Mouse (Mus musculus) lung, embryonic 14.5 days (tissue): ENCODE results near the gene Stom. TPM values are rescaled to one million over a fixed set of nuclear protein-coding genes. Genes with fewer than 3 reads are reported as not detected.

Experiments
- ATAC-seq: fragments of 200-750 bp; cut with Nextera tagmentation; 2 replicates; pipeline ENCODE4 v1.8.0; 2017; ENCODE audit warnings: mild to moderate bottlenecking, moderate TSS enrichment, moderate library complexity; ENCODE audit not compliant: insufficient read depth
- DNase-seq: peaks from one replicate; pipeline ENCODE4 v3.0.0-alpha.2; 2015
- H3K27ac ChIP-seq: fragments of 300-500 bp; sonication (generic); 2 replicates; pipeline ENCODE4 v1.5.1; 2014; ENCODE audit warnings: low read depth, mild to moderate bottlenecking, moderate library complexity
- H3K27me3 ChIP-seq: fragments of 300-500 bp; sonication (generic); 2 replicates; pipeline ENCODE4 v1.6.1; 2014; ENCODE audit warnings: low read length, control low read depth; ENCODE audit not compliant: insufficient read depth
- H3K36me3 ChIP-seq: fragments of 300-500 bp; sonication (generic); 2 replicates; pipeline ENCODE4 v1.6.1; 2014; ENCODE audit warnings: control low read depth; ENCODE audit not compliant: insufficient read depth
- H3K4me1 ChIP-seq: fragments of 300-500 bp; sonication (generic); 2 replicates; pipeline ENCODE4 v1.6.1; 2014; ENCODE audit warnings: antibody characterized with exemption, control low read depth; ENCODE audit not compliant: insufficient read depth
- H3K4me2 ChIP-seq: fragments of 300-500 bp; sonication (generic); 2 replicates; pipeline ENCODE4 v1.6.1; 2014; ENCODE audit warnings: mild to moderate bottlenecking
- H3K4me3 ChIP-seq: fragments of 300-500 bp; sonication (generic); 2 replicates; pipeline ENCODE4 v1.5.1; 2014; ENCODE audit warnings: low read depth, low read length
- H3K9ac ChIP-seq: fragments of 300-500 bp; sonication (generic); 2 replicates; pipeline ENCODE4 v1.6.1; 2014
- H3K9me3 ChIP-seq: fragments of 300-500 bp; sonication (generic); 2 replicates; pipeline ENCODE4 v1.6.1; 2016; ENCODE audit warnings: low read depth, low read length, control low read depth
- CTCF ChIP-seq: IDR thresholded peaks from 2 replicates; pipeline ENCODE4 v1.5.1; 2016; ENCODE audit warnings: antibody characterized with exemption, low read depth
- WGBS: fragments of 180-500 bp; shearing (Covaris S2); extraction: QIAGEN DNeasy Blood & Tissue Kit; methylation state at CpG from one replicate; pipeline ENCODE4 v1.1.7; 2014; 5-methylcytosine and 5-hydroxymethylcytosine counted together
- polyA plus RNA-seq: library from polyadenylated mRNA; unstranded; fragments of >200 nt; fragmentation: Nextera tagmentation; extraction: Ambion mirVana; gene quantifications from 2 replicates; pipeline ENCODE4 v1.2.1, GENCODE M21; 2014

Gene Stom
- polyA plus RNA-seq, result 30.6 and 33.3 TPM in 2 replicates

DNA sequence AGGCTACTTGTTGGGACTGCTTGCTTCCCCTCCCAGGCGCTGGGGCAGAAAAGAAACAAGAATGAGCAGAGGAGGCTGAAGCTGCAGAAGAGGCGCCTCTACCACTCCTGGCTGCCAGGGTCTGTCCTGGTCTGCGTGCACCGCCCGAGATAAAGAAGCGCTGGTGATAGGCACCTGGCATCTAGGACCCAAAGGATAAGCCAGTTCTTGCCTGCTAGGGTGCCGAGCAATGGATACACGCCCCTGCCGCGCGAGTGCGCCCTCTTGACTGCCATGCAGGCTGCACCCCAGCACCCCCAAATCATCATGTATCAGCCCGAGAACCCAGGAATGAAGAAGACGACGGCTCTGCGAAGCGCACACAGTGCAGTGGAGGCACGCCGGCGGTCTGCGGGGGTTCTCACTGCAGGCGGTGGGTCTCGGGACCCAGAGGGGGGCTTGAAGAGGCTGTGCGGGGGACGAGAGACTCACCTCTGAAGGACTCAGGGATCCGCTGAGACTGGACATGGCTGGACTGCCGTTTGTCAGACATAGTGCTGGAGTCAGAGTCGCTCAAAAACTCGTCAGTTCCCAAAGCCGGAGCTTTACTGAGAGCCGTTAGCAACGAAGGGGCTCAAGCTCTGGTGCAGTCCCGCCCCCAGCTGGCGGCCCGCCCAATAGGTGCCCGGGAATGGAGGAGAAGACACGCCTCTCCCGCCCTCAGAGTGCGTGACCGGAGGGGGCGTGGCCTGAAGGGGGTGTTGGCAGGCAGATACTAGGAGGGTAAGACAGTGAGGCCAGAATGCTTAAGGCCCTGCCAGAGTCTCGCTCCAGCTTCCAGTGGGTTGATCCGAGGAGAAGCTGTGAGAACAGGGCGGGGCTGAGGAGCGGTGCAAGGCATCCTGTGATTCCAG, at the start of gene Stom:
TSS of gene Stom (minus strand) at position 589 of the 893 bp plus-strand sequence.
- Histone ChIP-seq H3K9me3 (no peaks in the 10 kb centered on the region), H3K36me3 (no peaks in the 10 kb centered on the region), H3K27me3 (0 out of 2 replicates have a peak, but pooled peaks cover 3% of the 10 kb centered on the region), H3K27ac (peak within 1 kb of the TSS; percentile 88), H3K4me2 (peak within 1 kb of the TSS; percentile 98), H3K4me1 (no peaks in the 10 kb centered on the region), H3K4me3 (peak within 1 kb of the TSS; percentile 71), H3K9ac (peak within 1 kb of the TSS; percentile 82)
- ATAC-seq (peak; percentile 99), DNase-seq (peak; percentile 100)
- under 1% methylated on average over 45 of the region's 45 CpGs for WGBS
- 0 out of 2 replicates have a peak, but pooled peaks have one; percentile 1 for TF ChIP-seq CTCF

DNA sequence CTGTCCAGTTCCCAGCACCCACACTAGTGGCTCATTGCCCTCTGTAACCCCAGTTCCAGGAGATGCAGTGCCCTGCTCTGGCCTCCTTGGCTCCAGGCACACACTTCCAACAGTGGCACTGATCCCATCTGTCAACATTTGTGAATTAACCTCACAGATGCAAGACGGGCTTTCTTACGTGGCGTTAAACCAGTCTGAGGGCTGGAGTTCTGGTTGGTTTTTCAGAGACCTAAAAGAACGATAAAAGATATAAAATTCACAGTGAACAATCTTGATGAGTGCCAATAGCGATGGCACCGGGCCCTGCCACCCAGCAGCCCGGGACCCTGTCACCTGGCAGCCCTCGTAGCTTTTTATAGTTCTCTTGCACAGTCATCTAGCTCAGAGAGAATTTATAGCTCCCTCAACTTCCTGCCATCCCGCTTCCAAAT, 48.7 kb upstream of the Stom start:
- TF ChIP-seq CTCF, result no peak
- no peak overlapping the region for H3K9ac ChIP-seq
- 64% methylated on average over 9 of the region's 9 CpGs for WGBS
- no peak for ATAC-seq
- no peaks in the 10 kb centered on the region for H3K4me1 ChIP-seq
- no peak overlapping the region for H3K4me3 ChIP-seq
- H3K9me3 ChIP-seq, result peaks cover 5% of the 10 kb centered on the region; the same call in 1 of the 2 replicates
- no peak overlapping the region for H3K4me2 ChIP-seq
- H3K36me3 ChIP-seq, result no peaks in the 10 kb centered on the region
- no peak overlapping the region for H3K27ac ChIP-seq
- H3K27me3 ChIP-seq, result no peaks in the 10 kb centered on the region
- DNase-seq, result no peak

DNA sequence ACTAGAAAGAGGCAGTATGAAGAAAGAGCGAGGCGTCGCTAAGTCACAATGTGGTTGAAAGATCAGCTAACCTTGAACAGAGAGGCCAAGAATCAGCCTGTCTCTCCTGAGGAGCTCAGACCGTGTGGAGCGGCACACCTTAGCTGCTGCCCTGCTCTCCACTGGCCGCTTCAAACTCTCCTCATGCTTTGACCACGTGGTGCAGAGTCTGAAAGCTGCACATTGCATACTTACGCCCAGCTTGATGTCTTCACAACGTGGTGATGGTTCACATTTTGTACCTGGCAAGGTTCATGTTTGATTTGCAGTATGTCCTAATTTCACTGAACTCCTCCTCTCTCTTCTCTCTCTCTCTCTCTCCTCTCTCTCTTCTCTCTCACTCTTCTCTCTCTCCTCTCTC, 42.5 kb upstream of the Stom start:
- Histone ChIP-seq H3K36me3 (no peaks in the 10 kb centered on the region), H3K27ac (no peak overlapping the region), H3K4me2 (no peak overlapping the region), H3K9ac (no peak overlapping the region), H3K9me3 (no peaks in the 10 kb centered on the region), H3K4me1 (no peaks in the 10 kb centered on the region), H3K4me3 (no peak overlapping the region), H3K27me3 (no peaks in the 10 kb centered on the region)
- no peak for DNase-seq
- TF ChIP-seq CTCF, result no peak
- 61% methylated on average over 9 of the region's 9 CpGs for WGBS
- ATAC-seq, result no peak

DNA sequence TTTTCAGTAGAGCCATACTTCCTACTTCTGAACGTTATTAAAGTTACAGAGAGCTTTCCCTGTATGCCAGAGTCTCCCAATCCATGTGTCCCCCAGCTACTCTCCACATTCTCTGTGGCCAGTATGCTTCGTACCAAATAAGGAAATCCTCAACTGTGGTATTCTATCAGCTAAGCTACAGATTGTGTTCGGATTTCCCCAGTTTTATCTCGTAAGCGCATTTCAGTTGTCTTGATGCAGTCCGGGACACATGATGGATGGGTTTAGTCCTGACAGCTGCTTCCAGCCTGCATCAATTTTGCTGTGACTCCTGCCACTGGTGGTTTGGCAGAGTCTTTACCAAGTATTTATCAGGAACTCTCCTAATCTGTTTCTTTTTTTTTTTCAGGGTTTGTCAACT, 40.8 kb upstream of the Stom start:
- no peaks in the 10 kb centered on the region for H3K36me3 ChIP-seq
- DNase-seq, result peak; percentile 35
- no peak for ATAC-seq
- H3K4me2 ChIP-seq, result no peak overlapping the region
- no peak overlapping the region for H3K27ac ChIP-seq
- H3K4me1 ChIP-seq, result no peaks in the 10 kb centered on the region
- H3K4me3 ChIP-seq, result no peak overlapping the region
- H3K9me3 ChIP-seq, result no peaks in the 10 kb centered on the region
- no peaks in the 10 kb centered on the region for H3K27me3 ChIP-seq
- no peak for TF ChIP-seq CTCF
- H3K9ac ChIP-seq, result no peak overlapping the region
- WGBS, result 7% methylated on average over 6 of the region's 6 CpGs

DNA sequence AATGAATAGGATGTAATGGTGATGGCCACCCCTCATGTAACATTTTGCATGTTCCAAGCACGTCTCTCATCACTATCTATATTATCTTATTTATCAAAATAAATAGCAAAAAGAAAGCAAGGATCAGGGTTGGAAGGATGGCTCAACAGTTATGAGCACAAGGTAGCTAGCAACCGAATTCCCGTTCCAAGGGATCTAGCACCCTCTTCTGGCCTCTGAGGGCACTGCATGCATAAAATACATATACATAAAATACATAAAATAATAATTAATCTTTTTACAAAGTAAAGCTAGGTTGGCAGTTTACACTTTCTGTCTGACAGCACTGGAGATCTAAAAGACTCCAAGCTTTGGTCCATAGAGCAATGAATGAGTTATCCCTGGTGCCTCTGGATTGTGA, 36.2 kb upstream of the Stom start:
- peak; percentile 72 for TF ChIP-seq CTCF
- Histone ChIP-seq H3K27me3 (no peaks in the 10 kb centered on the region), H3K9me3 (no peaks in the 10 kb centered on the region), H3K4me3 (no peak overlapping the region), H3K4me1 (no peaks in the 10 kb centered on the region), H3K4me2 (no peak overlapping the region), H3K36me3 (no peaks in the 10 kb centered on the region), H3K9ac (no peak overlapping the region), H3K27ac (no peak overlapping the region)
- no peak for ATAC-seq
- WGBS, result 18% methylated on average over 3 of the region's 3 CpGs
- peak; percentile 79 for DNase-seq

DNA sequence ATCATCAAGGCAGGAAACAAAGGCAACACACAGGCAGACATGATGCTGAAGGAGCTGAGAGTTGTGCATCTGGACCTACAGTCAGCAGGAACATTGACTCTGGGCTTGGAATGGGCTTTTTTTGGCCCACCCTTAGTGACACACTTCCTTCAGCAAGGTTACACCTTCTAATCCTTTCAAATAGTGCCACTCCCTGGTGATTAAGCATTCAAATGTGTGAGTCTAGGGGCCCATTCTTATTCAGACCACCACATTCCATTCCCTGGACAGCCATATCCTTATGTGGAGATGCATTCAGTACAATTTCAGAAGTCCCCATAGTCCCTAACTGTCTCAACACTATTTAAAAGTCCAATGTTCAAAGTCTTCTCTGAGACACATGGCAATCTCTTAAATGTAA, 33.9 kb upstream of the Stom start:
- no peak overlapping the region for H3K4me2 ChIP-seq
- no peak overlapping the region for H3K4me3 ChIP-seq
- no peaks in the 10 kb centered on the region for H3K9me3 ChIP-seq
- no peaks in the 10 kb centered on the region for H3K27me3 ChIP-seq
- H3K9ac ChIP-seq, result no peak overlapping the region
- no peak for TF ChIP-seq CTCF
- no peak for ATAC-seq
- H3K4me1 ChIP-seq, result no peaks in the 10 kb centered on the region
- H3K27ac ChIP-seq, result no peak overlapping the region
- DNase-seq, result no peak
- H3K36me3 ChIP-seq, result no peaks in the 10 kb centered on the region

DNA sequence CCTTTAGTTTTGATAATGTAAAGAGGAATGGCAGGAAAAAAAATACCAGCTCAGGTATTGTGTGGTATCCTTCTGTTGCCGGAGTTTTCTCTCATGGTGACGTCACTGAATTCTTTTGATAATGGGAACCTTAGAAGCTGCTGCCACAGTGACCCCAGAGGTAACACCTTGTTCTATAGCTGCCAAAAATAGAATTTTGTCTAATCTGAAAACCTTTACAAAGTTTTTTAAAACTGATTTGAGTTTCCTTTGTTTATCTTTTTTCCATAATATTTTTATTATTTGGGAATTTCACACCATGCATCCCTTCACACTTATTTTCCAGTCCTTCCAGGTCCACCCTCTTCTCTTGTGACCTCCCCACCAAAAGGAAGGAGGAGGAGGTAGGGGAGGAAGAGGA, 30.9 kb upstream of the Stom start, which contains the start of gene 4930568D16Rik:
TSS of gene 4930568D16Rik (minus strand) at position 101 of the 400 bp plus-strand sequence.
- Histone ChIP-seq H3K27ac (no peak within 1 kb of the TSS), H3K4me3 (no peak within 1 kb of the TSS), H3K36me3 (no peaks in the 10 kb centered on the region), H3K4me1 (no peaks in the 10 kb centered on the region), H3K9ac (no peak within 1 kb of the TSS), H3K4me2 (no peak within 1 kb of the TSS), H3K27me3 (no peaks in the 10 kb centered on the region), H3K9me3 (no peaks in the 10 kb centered on the region)
- no peak for DNase-seq
- no peak for TF ChIP-seq CTCF
- WGBS, result 53% methylated on average over 2 of the region's 2 CpGs
- no peak for ATAC-seq
